Mouse (Mus musculus) heart, adult 11 months (tissue): ENCODE measurements around the gene Zfp446.

Experiments used
- DNase-seq: peaks from one replicate; pipeline ENCODE4 v3.0.0; 2022

Zfp446 gene

GRCm38 (mm10) chr7:12987409-12988189, 10.0 kb downstream of the Zfp446 start:
- no peak for DNase-seq

GRCm38 (mm10) chr7:12992222-12992621, 14.6 kb downstream of the Zfp446 start:
- no peak for DNase-seq

GRCm38 (mm10) chr7:12993148-12993547, 15.5 kb downstream of the Zfp446 start:
- DNase-seq: no peak

- DNase-seq: no peak
Measured at GRCm38 (mm10) chr7:12995862-12996261, 18.2 kb downstream of the Zfp446 start.

GRCm38 (mm10) chr7:12997230-12997629, 19.6 kb downstream of the Zfp446 start:
- no peak for DNase-seq

- no peak for DNase-seq
Measured at GRCm38 (mm10) chr7:12998053-12998452, 20.4 kb downstream of the Zfp446 start, which contains the start of gene Slc27a5. Gene Slc27a5, minus strand, starts transcription at chr7:12998192.

- no peak for DNase-seq
Measured at GRCm38 (mm10) chr7:12998851-12999250, 21.2 kb downstream of the Zfp446 start, which contains the start of gene Trim28. Gene Trim28, plus strand, starts transcription at chr7:12999114.

- no peak for DNase-seq
Measured at GRCm38 (mm10) chr7:13001584-13001983, 23.9 kb downstream of the Zfp446 start.

- DNase-seq: no peak
Measured at GRCm38 (mm10) chr7:13003380-13003779, 25.7 kb downstream of the Zfp446 start.

GRCm38 (mm10) chr7:13006011-13006410, 28.4 kb downstream of the Zfp446 start:
- peak; percentile 90 for DNase-seq

GRCm38 (mm10) chr7:13006531-13006930, 28.9 kb downstream of the Zfp446 start:
- peak; percentile 90 for DNase-seq

- DNase-seq: peak; percentile 92
Measured at GRCm38 (mm10) chr7:13007341-13008092, 29.9 kb downstream of the Zfp446 start.

- peak; percentile 99 for DNase-seq
Measured at GRCm38 (mm10) chr7:13009143-13010004, 31.7 kb downstream of the Zfp446 start.

- DNase-seq: peak; percentile 88
Measured at GRCm38 (mm10) chr7:13010005-13010908, 32.6 kb downstream of the Zfp446 start, which contains the start of gene Zbtb45. Gene Zbtb45, minus strand, starts transcription at chr7:13010034.

- peak; percentile 73 for DNase-seq
Measured at GRCm38 (mm10) chr7:13013671-13014070, 36.0 kb downstream of the Zfp446 start.

- DNase-seq: peak; percentile 44
Measured at GRCm38 (mm10) chr7:13014275-13014839, 36.7 kb downstream of the Zfp446 start.

- DNase-seq: peak; percentile 13
Measured at GRCm38 (mm10) chr7:13015217-13015616, 37.6 kb downstream of the Zfp446 start.

GRCm38 (mm10) chr7:13022773-13023535, 45.3 kb downstream of the Zfp446 start:
- peak; percentile 98 for DNase-seq

- peak; percentile 99 for DNase-seq
Measured at GRCm38 (mm10) chr7:13023928-13024731, 46.5 kb downstream of the Zfp446 start.

- DNase-seq: peak; percentile 98
Measured at GRCm38 (mm10) chr7:13024805-13025204, 47.2 kb downstream of the Zfp446 start.
